Mouse (Mus musculus) liver, embryonic 14.5 days (tissue): ENCODE results near the gene Gpat3.

Source experiments
- CTCF ChIP-seq: IDR thresholded peaks from 2 replicates; pipeline ENCODE4 v1.5.1; 2016; ENCODE audit warnings: antibody characterized with exemption, low read depth, control low read depth
- EP300 ChIP-seq: IDR thresholded peaks from 2 replicates; pipeline ENCODE4 v1.6.1; 2016; ENCODE audit warnings: antibody characterized with exemption, low read depth

- TF ChIP-seq CTCF (0 out of 2 replicates have a peak, but pooled peaks have one; percentile 40), EP300 (no peak)
Observed at GRCm38 (mm10) chr5:100820483-100821184, 24.9 kb upstream of the Gpat3 start, which contains the start of gene Abraxas1.
